Mouse (Mus musculus) right cerebral cortex, postnatal 36 days (tissue): ENCODE measurements at regions not wholly inside any gene's neighbourhood (a gene's known extent, or its start where the extent isn't known, plus 50 kb on each side); places are given as distances from the start of the nearest gene placed in this dataset.
"Not testable (repeated sequence)": the region's sequence is repeated elsewhere in the genome, so short reads cannot be mapped to it uniquely, and the experiment has no call there.

Experiments used
- DNase-seq, 2 experiments: peaks; one replicate each; pipeline ENCODE4 v3.0.0; 2022; ENCODE audit warnings: low spot score in 2 of 2, mixed read lengths in 1 of 2

- no peak for DNase-seq
These were observed 110.8 kb upstream of the Gm5148 start for GRCm38 (mm10) chr3:37835135-37835534.

GRCm38 (mm10) chr3:37834626-37835025, 110.3 kb upstream of the Gm5148 start:
- no peak for DNase-seq

- DNase-seq: no peak
These were observed 109.1 kb upstream of the Gm5148 start for GRCm38 (mm10) chr3:37833387-37833786.

DNA sequence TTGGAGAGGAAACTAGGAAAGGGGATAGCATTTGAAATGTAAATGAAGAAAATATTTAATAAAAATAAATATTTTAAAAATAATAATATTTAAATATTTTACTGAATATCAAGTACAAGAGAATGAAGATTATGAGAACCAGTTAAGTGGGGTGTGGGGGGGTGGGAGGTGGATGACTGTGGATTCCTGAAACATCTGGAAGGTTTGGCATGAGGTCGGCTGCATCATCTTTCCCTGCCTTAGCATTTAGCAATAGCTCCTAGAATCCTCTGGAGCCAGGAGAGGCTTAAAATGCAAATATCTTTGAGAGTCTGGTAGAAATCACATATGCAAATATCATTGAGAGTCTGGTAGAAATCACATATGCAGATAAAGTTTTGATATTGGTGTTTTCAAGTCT, 103.3 kb upstream of the Gm5148 start:
- no peak for DNase-seq

DNA sequence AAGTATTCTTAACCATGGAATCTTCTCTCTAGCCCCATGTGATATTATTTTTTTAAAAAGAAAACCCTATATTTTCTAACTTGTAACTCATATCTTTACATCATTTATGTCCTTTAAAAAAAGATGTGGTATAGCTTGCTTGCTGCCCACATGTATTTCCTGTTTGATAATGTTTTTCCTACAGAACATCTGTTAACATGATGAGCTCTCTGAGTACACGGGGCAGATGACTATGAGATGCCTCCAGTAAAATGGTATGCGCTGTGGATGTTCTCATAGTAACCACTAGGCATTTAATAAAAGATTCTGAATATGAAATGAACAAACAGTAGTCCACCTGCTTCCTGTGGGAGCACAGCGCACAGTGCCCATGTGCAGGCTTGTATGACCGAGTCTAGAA, 101.3 kb upstream of the Gm5148 start:
- no peak for DNase-seq

DNA sequence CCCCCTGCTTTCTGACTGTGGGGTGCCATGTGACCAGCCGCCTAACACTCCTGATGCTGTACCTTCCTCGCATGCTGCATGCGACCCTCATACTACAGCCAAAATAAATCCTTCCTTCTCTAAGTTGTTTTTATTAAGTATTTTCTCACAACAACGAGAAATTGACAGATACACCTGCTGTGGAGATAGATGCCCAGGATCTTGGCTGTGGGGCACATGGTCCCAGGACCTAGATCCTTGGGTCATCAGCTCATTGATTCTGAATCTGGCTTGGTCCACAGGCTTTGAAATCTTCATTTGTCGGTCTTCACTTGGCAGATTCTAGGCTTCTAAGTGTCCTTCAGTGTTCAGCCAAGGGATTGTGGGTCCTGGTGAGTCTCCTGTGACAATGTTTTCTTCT, 100.4 kb upstream of the Gm5148 start:
- no peak for DNase-seq

DNA sequence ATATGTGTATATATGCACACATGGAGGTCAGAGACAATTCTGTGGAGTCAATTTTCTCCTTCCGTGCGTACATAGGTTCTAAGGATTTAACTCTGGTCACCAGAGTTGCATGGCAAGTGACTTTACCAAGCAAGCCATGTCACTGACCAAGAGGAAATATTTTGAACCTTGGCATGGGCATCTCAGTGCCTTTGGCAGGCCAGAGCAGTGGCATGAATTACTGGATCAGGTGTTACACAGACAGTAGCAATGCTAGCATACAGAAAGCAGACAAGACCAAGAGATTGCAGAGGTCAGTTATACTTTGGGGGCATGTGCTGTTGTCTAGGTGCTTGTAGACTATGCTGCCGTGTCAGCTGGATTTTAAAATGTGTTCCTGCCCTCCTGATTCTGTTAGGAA, 95.2 kb upstream of the Gm5148 start:
- DNase-seq: no peak

DNA sequence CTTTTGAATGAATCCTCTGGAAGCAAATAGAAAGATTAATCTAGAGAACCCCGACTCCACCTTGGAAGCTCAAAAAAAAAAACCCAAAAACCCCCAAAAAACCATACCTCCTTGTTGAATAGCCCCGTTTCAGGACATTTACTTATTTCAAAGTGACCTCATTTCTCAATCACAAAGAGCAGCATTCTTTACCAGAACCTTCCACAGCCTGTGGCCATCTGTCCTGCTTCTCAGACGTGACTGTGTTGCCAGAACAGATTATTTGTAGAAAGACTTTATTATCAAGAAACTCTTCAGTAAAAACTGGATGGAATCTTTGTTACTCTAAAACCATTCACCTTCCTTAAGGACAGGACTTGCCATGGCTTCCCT, 93.1 kb upstream of the Gm5148 start:
- no peak for DNase-seq

DNA sequence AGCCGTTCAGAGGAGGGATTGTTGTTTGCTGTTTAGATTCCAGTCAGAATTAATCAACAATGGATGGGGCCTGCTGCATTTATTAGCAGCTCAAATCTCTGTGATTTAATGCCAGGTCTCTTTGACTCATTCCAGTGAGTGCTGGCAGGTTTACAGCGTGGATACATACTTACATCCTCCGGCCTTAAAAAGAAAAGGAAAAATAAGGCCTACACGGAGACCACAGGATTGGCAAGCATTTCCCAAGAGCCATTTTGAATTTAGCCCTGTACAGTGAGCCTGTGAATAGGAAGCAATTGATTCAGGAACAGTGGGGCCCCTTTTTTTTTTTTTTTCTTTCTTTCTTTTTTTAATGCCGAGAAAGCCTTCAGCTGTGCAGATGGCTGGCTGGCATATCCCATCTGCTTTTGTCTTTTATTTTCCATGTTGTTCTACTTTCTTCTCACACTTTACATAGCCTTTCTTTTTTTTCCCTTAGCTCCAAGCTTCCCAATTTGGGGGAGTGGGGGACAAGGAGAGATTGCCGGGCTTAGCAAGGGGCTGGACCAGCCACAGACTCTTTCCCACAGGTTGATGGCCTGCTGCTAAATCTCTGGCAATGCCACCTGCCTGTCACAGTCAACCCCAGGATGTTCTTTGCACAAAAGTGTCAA, 92.6 kb upstream of the Gm5148 start:
- DNase-seq: peak; percentile 29 to 30

DNA sequence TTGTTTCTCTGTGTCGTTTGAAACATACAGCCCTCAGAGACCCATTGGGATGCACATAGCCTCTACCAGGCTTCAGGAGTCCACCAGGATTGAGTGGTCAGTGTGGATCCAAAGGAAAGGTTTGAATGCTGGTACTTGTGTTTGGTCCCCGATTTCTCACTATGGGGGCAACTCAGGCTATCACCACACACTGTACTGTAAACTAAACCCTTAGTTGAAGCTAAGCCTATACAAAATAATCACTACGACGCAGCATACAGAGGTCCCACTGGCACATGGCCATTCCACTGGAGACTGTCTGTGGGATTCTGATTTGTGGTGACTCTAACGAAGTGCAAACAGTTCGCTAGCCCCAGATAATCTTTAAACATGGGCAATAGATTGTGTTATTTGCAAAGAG, 91.5 kb upstream of the Gm5148 start:
- no peak for DNase-seq

GRCm38 (mm10) chr3:37812936-37813335, 88.6 kb upstream of the Gm5148 start:
- no peak for DNase-seq

GRCm38 (mm10) chr3:37811429-37811828, 87.1 kb upstream of the Gm5148 start:
- no peak for DNase-seq

DNA sequence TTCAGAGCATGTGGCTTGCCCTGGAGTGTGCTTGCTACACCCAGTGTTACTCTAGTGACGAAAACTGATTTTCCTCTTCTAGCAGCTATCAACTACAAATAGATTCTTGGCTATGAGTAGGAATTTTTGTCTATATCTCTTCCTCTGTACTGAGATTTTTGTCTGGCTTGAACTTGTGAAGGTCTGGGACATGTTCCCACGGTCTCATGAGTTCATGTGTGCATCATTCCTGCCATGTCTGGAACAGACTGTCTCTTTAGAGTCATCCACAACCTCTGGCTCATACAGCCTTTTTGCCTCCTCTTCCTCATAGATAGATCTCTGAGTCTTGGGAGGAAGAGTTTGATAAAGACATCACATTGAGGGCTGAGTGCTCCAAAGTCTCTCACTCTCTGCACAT, 86.5 kb upstream of the Gm5148 start:
- DNase-seq: no peak

GRCm38 (mm10) chr3:37805805-37806148, 81.5 kb upstream of the Gm5148 start:
- no peak for DNase-seq

- peak; percentile 61 to 71 for DNase-seq
These were observed 80.9 kb upstream of the Gm5148 start for GRCm38 (mm10) chr3:37804941-37805804.

DNA sequence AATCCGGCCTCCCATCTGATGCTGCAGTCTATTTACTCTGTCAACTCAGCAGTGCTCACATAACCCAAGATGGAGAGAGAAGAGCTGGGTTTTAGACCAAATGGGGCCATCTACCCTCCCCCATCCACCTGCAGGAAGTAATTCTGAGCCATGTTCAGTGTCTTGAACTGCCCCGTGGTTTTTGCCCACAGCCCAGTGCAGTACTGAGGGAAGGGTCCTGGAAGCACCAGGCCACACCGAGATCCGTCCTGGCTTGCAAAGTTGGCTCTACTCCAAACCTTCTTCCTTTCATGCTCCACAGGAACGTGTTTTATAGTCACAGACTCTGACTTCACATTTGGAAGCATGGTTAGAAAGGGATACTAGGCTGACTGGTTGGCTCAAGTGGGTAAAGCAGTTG, 80.0 kb upstream of the Gm5148 start:
- no peak for DNase-seq

- DNase-seq: not testable (repeated sequence)
These were observed 79.5 kb upstream of the Gm5148 start for GRCm38 (mm10) chr3:37803781-37804180.

DNA sequence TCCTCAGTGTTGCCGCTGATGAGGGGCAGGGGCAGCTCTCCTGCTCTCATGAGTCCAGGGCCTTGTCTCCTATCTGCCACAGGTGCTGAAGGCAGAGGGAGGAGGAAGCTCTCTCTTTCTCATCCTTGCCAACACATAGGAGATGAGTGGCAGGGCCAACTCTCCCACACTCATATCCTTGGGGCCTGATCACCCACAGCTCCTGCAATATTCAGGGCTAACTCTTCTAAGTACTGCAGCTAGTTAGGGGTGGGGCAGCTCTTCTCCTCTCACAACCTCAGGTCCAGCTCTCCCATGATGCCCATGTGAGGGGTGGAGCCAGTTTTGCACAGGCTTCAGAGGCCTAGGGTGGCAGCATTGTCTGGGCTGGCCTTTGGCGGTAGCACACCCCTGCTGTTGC, 77.3 kb upstream of the Gm5148 start:
- no peak for DNase-seq

GRCm38 (mm10) chr3:37799809-37800208, 75.5 kb upstream of the Gm5148 start:
- DNase-seq: no peak

GRCm38 (mm10) chr3:37789711-37790110, 65.4 kb upstream of the Gm5148 start:
- DNase-seq: no peak

GRCm38 (mm10) chr3:37789143-37789697, 64.9 kb upstream of the Gm5148 start:
- no peak for DNase-seq

DNA sequence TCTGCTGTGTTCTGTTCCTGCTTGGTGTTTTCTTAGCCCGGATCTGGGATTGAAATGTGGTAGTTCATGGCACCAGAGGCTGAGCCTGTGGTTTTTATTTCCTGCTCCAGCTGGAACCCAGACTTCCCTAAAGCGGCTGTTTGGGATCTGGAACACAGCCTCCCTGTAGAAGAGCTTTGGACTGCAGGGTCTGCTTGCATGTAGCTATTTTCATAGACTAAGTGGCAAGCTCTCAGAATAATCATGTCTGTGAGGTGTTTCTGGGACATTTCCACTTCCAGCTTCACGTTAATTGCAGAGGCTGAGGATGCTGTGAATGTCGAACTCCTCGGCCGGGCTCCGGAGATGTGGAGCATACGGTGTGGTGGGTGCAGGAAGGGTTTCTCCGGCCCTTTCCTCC, 64.1 kb upstream of the Gm5148 start:
- no peak for DNase-seq

- DNase-seq: no peak
These were observed 62.5 kb upstream of the Gm5148 start for GRCm38 (mm10) chr3:37786792-37787191.
